Mouse (Mus musculus): ENCODE results near the gene Meis1.

Meis1 gene

DNA sequence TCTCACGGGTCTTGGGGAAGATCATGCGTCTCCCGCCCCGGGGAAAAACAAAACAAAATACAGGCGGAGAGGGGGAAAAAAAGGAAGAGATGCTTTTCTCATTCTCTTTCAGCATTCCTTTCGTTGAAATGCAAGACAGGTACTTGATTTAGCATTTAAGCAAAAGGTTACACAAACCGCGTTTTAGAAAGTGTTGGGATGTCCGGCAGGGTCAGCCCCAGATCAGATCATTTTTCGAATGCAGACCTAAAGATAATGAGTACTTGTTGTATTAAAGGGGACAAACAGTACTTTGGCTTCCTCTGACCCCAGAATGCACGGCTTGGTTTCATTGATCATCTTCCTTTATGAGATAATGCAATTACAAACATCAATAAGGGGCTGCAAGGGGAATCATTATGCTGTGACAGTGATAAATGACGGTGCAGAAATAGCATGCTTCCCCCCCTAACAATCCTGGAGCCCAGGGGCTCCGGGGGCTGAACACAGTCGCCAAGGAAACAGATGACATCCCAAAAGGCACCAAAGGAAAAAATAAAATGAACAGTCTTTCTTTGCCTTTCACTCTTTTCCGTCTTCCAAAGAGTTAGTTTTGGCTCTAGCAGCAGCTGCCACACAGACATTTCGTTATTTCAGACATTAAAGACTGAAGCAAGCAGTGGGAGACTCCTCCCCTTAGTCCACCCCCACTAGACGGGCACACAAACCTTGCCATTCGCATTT, 144.3 kb downstream of the Meis1 start:
- DNase-seq = peak; percentile 42

DNA sequence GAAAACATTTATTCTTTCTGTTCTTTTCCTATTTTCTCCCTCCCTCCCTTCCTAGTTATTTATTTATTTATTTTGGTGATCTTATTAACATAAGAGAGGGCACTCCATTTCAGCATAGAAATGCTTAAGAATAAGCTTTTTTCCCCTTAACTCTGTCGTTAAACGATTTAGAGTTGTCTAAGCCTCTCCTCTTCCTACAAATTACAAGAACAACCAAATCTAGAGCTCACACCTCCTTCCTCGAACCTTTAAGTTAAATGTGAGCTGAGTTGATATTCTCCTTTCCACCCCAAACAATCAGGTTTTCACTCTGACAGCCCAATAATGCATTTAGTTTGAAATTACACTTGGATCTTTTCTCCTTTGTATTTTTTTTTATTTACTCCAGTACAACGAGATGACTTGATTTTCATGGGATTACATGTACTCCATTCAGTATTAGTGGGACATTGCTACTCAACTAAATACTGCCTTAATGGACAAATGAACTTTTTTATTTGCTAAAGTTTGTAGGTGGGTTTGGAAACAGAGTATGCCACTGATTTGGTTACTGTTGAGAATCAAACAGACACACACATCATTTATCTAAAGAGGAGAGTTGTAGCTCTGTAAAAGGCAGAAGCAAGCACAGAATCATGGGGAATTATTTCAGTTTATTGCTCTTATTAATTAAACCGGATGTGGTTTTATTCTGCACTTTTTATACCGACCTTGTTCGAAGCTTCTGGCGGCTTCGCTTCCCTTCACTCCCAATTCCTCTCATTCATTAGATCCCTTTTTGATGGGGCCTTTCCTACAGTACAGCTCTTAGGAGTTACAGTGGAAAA, 145.1 kb downstream of the Meis1 start:
- DNase-seq = no peak

DNA sequence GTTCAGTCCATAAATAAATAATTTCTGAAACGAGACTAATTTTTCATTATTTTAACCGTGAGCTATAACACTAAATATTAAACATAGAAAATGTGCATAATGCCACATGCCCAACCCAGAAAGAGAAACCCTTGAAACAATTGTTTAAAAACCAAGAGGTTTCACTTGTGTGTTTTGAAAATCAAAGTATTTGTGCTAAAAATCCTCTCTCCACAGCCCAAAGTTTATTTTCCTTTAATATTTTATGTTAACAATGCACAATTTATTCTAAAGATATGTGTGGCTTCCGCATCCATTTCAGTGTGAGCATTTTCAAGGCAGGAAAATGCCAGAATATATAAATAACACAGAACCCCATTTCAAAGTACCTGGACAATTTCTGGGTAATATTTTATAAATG, 146.0 kb downstream of the Meis1 start:
- DNase-seq = no peak

DNA sequence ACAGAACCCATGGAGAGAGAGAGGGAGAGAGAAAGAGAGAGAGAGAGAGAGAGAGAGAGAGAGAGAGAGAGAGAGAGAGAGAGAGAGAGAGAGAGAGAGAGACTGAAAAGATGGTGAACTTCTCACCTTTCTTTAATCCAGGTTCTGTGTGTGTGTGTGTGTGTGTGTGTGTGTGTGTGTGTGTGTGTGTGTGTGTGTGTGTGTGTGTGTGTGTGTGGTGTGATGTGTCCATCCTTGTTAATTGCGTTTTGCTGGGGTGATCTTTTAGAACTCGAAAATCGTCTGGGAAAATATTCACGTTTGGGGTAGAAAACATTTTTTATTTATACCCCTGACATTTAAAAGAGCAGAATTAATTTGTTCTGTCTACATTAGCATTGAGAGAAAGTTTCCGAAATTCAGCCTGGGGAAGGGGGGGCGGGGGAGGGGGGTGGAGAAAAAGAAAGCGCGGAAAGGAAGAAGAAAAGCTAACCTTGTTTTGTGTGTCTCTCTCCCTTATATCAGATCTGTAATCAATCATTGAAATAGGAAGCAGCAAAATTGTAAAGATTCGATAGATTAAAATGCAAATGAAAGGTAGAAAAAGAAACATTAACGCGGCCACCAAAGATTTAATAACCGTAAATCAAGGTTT, 146.6 kb downstream of the Meis1 start:
- no peak for DNase-seq

DNA sequence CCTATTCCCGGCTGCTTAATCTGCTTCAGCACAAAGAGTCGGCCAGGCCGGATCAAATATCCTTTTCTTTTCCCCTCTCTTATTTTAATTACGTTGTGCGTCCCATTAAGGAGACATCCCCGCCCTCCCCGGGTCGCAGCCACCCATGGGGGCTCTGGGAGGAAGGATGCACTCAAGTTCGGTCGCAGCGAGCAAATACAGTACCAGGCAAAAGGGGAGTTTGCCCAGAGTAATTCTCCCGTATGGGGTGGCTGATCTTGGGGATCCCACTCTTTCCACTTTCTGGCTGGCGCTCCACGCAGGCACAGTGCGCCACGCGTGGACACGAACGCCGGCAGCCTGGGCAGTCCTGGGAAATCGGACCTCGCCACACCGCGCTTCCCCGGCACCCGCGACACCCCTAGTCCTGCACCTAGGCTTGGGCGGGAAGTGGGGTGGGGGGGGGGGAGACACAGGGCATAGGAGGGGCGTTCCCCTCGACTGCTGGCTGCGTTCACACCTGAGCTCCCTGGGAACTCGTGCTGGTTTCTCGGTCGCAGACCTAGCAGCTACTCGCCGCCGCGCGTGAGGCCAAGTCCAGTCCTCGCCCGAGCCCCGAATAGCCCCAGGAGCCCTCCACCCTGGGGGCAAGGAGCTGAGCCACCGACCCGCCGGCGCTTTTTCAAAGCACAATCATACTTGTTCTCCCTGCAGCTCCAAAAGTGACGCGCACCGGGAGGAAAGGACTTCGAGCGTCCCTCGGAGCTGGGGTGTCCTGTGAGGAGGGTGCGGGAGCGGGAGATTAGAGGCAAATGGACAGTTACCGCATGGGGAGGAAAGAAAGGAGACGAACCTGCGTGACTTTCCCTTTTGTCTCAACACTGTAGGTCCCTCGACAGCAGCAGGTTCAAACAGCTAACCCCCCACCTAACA, 147.4 kb downstream of the Meis1 start:
- DNase-seq = peak; percentile 76

DNA sequence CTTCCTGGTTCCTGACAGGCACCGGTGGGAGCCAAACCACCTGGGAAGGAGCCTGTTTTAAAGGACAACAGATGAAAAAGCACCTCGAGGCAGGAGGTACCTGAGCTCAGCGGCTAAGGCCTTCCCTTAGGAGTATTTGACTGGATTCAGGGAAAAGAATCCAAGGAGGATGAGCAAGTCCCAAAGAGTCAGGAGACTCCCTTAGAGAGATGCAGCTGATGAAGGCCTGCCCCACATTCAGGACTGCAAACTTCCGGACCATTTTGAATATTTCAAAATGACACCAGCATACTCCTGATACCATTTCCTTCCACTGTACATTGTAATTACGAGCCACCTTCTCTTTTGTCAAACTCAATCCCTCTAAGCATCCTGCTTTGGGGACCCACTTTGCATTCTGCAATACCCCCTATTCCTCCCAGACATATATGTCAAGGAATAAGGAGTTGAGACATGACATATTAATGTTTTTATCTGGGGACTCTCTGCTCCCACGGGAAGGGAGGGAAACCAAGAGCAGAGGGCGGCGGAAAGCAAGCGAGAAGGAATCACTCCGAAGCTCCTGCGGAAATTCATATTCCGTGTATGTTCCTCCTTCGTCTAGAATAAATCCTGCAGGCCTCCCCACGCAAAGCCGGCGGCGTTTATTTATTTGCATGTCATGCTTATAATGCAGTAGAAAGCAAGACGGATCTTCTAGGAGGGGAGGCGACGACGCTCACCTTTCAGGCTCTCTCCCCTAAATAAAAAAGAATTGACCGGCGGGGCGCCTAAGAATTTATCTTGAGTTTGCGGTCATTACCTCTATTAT, 148.5 kb downstream of the Meis1 start:
- peak; percentile 49 for DNase-seq

DNA sequence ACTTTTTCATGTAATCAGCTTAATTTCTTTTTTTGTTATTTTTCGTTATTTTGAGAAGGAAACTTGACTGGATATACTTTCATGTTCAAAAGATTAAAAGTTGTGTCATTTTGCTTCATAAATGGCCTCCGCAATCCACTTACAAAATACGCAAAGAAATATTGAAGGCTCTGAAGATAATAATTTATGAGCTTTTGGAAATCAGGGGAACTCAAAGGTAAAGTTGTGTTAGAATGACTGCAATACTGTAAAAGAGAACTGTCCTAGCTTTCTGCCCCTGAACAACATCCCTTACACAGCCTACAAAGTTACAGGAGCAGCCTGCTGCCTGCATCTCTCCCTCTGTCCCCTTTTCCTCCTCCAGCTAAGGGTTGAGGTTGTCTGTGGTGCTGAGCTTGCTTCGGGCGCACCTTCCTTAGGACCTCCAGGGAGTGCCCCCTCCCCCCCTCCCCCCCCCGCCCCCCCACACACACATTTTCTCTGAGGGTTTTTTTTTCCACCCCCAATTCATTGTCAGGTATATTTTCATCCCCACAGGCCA, 149.3 kb downstream of the Meis1 start:
- no peak for DNase-seq

DNA sequence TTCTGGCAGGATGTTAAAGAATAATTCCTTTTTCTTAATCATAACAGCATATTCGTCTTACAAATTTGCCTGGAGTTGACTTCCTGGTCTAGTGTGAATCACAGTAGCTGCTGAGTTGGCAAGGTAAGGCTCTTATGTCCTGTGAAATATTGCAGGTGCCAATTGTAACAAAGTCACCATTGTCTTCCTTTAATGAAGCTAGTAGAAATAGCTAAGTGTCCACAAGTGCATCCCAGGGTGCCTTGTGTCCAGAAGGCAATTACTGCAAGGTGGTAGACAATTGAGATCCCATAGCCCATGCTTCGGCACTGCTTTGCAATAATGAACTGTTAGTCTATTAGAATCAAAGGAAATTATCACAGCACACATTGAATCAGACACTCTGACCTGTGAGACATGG, 151.1 kb downstream of the Meis1 start:
- peak; percentile 39 for DNase-seq

DNA sequence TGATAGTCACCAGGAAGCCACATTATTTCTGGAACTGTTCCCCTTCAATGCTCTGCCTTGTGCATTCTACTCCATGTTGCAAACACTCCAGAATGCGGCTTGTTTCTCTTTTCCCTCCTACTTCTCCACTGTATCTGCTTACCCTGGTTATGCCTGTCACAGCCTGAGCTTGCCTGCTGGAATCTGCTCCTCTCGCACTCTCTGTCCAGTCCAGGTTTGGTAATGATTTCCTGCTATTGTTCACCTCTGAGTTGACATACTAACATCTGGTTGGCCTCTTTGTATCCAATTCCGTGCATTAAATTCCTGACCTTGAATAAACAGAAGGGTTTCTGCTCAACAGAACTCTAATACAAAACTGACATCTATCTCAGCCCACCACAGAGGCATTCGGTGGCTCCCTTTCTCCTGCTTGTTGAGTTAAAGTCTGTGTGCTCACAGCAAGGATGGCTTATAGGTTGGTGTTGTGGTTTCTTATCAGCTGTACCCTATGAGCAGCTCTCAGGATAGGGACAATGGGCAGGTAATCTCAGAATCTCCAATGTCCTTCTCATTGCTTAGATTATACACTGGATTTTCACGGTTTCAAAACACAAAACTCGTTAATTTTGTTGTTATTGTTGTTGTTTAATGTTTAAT, 152.5 kb downstream of the Meis1 start:
- DNase-seq = no peak

DNA sequence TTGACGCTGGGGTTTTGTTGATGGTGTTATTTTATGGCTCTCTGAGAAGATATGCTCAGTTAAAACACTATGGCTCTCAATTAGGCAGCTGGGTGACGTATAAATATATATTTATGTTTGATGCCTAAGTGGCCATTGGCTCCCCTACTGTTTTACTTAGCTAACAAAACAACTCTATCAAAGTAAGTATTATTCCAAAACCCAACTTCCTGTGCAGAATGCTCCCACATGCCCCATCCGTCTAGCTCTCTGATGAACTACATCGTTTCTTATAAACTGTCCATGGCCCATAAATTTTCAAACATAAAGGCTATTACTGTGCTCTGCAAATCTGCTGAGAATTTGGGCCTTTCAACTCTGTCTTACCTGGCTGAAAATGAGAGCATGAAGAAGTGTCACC, 168.0 kb downstream of the Meis1 start:
- no peak for DNase-seq

DNA sequence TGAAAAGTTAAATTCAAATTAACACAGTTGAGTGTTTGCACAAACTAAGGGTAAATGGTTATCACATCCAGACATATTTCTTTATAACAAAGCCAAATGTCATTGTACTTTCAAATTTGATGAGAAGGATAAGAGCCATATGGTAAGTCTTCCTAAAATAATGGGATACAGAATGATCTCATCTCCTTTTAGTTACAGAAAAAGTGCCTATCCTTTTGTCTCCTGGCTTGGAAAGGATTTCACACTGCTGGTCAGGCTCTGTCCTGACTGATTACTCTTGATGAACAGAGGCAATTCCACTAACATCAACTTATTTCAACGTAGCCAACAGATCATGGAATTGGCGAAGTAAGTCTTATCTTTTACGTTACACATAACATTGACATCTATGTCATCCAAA, 171.1 kb downstream of the Meis1 start:
- no peak for DNase-seq

DNA sequence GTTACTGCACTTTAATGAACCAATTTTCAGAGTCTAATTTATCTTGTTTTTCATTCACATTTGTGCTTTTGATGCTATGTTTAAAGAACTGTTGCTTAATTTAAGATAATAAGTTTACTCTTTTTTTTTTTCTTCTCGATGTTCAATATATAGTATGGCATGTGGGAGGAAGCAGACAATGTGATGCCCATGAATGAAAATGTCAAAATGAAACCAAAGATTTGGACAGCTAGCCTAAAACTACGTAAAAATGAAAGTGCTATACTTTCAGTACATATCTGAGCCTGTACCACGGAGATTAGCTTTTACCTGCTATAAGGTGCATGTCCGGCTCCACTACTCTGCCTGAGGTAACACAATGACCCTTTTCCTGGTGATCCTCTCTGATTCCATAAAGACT, 172.3 kb downstream of the Meis1 start:
- no peak for DNase-seq

DNA sequence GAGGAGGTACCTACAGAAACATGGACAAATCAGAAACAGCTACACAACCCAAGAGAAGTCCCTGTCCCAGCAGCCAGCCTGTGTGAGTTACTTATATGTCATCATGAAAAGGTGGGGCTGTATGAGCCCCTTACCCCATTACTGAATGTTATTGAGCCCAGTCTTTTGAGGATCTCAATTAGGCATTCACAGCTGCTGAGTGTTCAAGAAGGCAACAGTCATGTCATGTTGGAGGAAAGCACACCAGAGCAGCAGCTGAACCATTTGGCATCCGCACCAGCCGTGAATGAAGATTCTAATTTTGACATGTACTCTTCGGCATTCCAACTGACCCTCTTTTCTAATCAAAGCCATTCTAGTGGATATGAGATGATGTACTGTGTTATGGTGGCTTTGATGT, 172.9 kb downstream of the Meis1 start:
- no peak for DNase-seq

DNA sequence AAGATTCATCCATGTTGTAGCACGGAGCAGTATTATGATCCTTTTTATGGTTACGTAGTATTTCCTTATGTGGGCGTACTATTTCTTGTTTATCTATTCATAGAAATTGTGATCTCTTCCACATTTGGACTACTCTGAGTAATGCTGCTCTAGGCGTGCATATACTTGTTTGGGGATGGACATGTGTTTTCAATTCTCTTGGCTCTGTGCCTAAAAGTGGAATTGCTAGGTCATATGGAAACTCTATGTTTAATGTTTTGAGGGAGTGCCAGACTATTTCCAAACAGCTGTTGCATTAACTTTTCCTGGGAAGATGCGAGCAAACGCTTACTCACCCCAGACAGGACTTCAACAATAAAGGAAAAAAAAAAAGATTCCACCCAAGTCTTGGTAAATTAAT, 173.3 kb downstream of the Meis1 start:
- DNase-seq = no peak

DNA sequence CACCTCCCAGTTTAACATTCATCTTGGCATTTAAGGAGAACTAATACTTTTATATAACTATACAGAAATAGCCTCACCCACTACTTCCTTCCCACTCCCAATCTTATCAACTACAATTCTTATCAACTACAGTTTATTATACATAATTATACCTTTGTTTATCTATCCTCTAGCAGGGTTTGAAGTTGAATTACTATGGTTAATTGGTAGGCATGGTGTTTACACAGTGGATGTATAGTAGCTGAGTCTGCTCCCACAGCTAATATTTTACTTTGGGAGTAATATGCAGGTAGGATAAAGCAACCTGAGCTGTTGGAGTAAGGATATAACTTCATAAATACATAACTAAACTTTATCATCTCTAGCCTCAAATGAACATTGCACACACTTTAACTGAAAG, 188.7 kb downstream of the Meis1 start:
- DNase-seq = no peak

All from cerebellum, adult 11-12 months (tissue).